ENCODE assay signal across 26 mouse cellular contexts in the genomic region with DNA sequence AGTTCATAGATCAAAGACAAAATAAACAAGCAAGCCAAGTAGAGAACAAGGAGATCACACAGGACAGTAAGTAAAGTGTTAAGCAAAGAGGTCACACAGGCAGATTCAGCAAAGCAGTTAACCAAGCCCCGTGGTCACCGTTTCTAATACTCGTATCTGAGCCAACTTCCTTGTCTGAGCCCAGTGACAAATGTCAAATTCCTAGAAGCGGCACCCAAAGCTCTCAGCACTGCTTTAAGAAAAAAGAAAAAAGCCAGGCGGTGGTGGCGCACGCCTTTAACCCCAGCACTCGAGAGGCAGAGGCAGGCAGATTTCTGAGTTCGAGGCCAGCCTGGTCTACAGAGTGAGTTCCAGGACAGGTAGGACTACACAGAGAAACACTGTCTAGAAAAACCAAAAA. TPM values are rescaled to one million over a fixed set of nuclear protein-coding genes. Genes with fewer than 3 reads are reported as not detected.
DNase-seq lines count a peak whose midpoint lies in the region.
"Had no signal": no experiment of that assay in that cellular context is flagged by ENCODE, and none has a peak within 500 bp of the region (broad histone marks: within the 10 kb centered on the region; RNA-seq: fewer than 3 reads in every experiment).

No protein-coding gene starts in this region.

- DNase-seq in adrenal gland, adult 2 months: peak; percentile 34
- DNase-seq in adrenal gland, postnatal 25 days: no peak
- peak; percentile 39 for DNase-seq in 416B (ENCODE audit: low read depth)
- peak; percentile 64 for DNase-seq in MEL-GATA-1-ER (ENCODE audit: extremely low read depth, low read depth)
- DNase-seq in urinary bladder, adult 2 months (ENCODE audit: low spot score): no peak
- DNase-seq: adrenal gland, adult 8-10 months; adrenal gland, postnatal 14 days; cerebellum, adult 11 months; cerebellum, adult 18-20 months; cerebellum, adult 8-10 months; cerebellum, adult 9-11 months; cerebellum, postnatal 14 days; cerebellum, postnatal 36 days; embryo, embryonic 11 days had no signal

RNA-seq across cellular contexts. Expression of a gene that starts 4.7 kb away (rescaled TPM):
- 10 to 100 TPM; 75.6 to 79.4 TPM for total RNA-seq in adrenal gland, adult 2 months (2021)
- polyA plus RNA-seq in adrenal gland, adult 2 months (2012; rRNA removed): 123 and 157 TPM in 2 replicates
- total RNA-seq in adrenal gland, postnatal 25 days (2021): 68.3 and 78.6 TPM in 2 replicates
- polyA plus RNA-seq in urinary bladder, adult 2 months (2012; rRNA removed): 48.4 and 51.9 TPM in 2 replicates

RNA-seq across cellular contexts. Expression of a gene that starts 15.7 kb away (rescaled TPM):
- total RNA-seq in adrenal gland, adult 2 months (2021): 1 to 10 TPM in 1 of 2 experiments, under 1 TPM in 1; 0.55 to 5.6 TPM
- 3.5 and 6.5 TPM in 2 replicates for polyA plus RNA-seq in adrenal gland, adult 2 months (2012; rRNA removed)
- total RNA-seq in adrenal gland, postnatal 25 days (2021): 2.8 and 4.4 TPM in 2 replicates
- polyA plus RNA-seq in urinary bladder, adult 2 months (2012; rRNA removed): 0.58 and 0.72 TPM in 2 replicates
- polyA plus RNA-seq: embryonic facial prominence, embryonic 11.5 days; forebrain, embryonic 10.5 days; forebrain, embryonic 14.5 days had no signal

RNA-seq across cellular contexts. Expression of a gene that starts 28.4 kb away (rescaled TPM):
- total RNA-seq in adrenal gland, adult 2 months (2021): 10 to 100 TPM; 46.7 to 52.3 TPM
- polyA plus RNA-seq in adrenal gland, adult 2 months (2012; rRNA removed): 18.8 and 25.2 TPM in 2 replicates
- total RNA-seq in adrenal gland, postnatal 25 days (2021): 54.7 and 55.2 TPM in 2 replicates
- polyA plus RNA-seq in urinary bladder, adult 2 months (2012; rRNA removed): 31.4 and 40.2 TPM in 2 replicates

RNA-seq across cellular contexts. Expression of a gene that starts 40.2 kb away (rescaled TPM):
- total RNA-seq in adrenal gland, adult 2 months (2021): 100 to 1,000 TPM; 240 to 255 TPM
- 8.0 and 10.3 TPM in 2 replicates for polyA plus RNA-seq in adrenal gland, adult 2 months (2012; rRNA removed)
- 282 and 318 TPM in 2 replicates for total RNA-seq in adrenal gland, postnatal 25 days (2021)
- 252 and 403 TPM in 2 replicates for polyA plus RNA-seq in urinary bladder, adult 2 months (2012; rRNA removed)

RNA-seq across cellular contexts. Expression of a gene that starts 56.5 kb away (rescaled TPM):
- not detected for total RNA-seq in adrenal gland, adult 2 months (2021)
- polyA plus RNA-seq in adrenal gland, adult 2 months (2012; rRNA removed): 0.07 TPM in 1 of 2 replicates, not detected in the other
- not detected in 2 replicates for total RNA-seq in adrenal gland, postnatal 25 days (2021)
- 0.04 TPM in 1 of 2 replicates, not detected in the other for polyA plus RNA-seq in urinary bladder, adult 2 months (2012; rRNA removed)
- total RNA-seq: adrenal gland, adult 8-10 months; adrenal gland, postnatal 14 days; common myeloid progenitor, adult 5-6 weeks had no signal
- polyA plus RNA-seq: brain, embryonic 14.5 days; C2C12; embryonic facial prominence, embryonic 11.5 days; embryonic facial prominence, embryonic 13.5 days; embryonic facial prominence, embryonic 15.5 days; erythroblast, embryonic 14.5 days; forebrain, embryonic 10.5 days; forebrain, embryonic 12.5 days; forebrain, embryonic 14.5 days; forebrain, embryonic 16.5 days; frontal cortex, adult 2 months had no signal

Comparison
In these comparisons a context has a peak if more than half of its experiments do, and no peak if none do; other contexts are left out.
1. DNase-seq: peak in adrenal gland, adult 2 months (single experiment), 416B (single experiment) and MEL-GATA-1-ER (single experiment); none in adrenal gland, postnatal 25 days (single experiment) and urinary bladder, adult 2 months (single experiment).